Mouse (Mus musculus) CH12.LX (cell line): Measurements from ENCODE around the gene Pex13.

Experiments
- CTCF ChIP-seq, 2 experiments: IDR thresholded peaks in 1 of 2; conservative IDR thresholded peaks in 1 of 2; 2 replicates each; pipeline ENCODE4 v1.5.1; 2011 to 2012; ENCODE audit warnings: low read depth in 2 of 2, low read length in 2 of 2, improper control_type of control experiment in 1 of 2, inconsistent platforms in 1 of 2, mild to moderate bottlenecking in 1 of 2, moderate library complexity in 1 of 2
- EP300 ChIP-seq: IDR thresholded peaks from 2 replicates; pipeline ENCODE4 v1.6.1; 2011; ENCODE audit warnings: low read length, improper control_type of control experiment
- GABPA ChIP-seq: IDR thresholded peaks from 2 replicates; pipeline ENCODE4 v1.6.1; 2012; ENCODE audit warnings: low read depth, low read length, improper control_type of control experiment, inconsistent platforms; ENCODE audit not compliant: insufficient replicate concordance
- HCFC1 ChIP-seq: IDR thresholded peaks from 2 replicates; pipeline ENCODE4 v1.6.1; 2012; ENCODE audit warnings: low read depth, mild to moderate bottlenecking, inconsistent platforms, low read length, improper control_type of control experiment
- MAFK ChIP-seq: IDR thresholded peaks from 2 replicates; pipeline ENCODE4 v1.6.1; 2011; ENCODE audit warnings: low read length, improper control_type of control experiment; ENCODE audit not compliant: insufficient replicate concordance
- MAZ ChIP-seq: IDR thresholded peaks from 2 replicates; pipeline ENCODE4 v1.6.1; 2012; ENCODE audit warnings: low read depth, mild to moderate bottlenecking, inconsistent platforms, low read length, improper control_type of control experiment, moderate library complexity
- POLR2A ChIP-seq: IDR thresholded peaks from 2 replicates; pipeline ENCODE4 v1.6.1; 2011; ENCODE audit warnings: low read depth, mild to moderate bottlenecking, improper control_type of control experiment, low read length
- TBP ChIP-seq: conservative IDR thresholded peaks from 2 replicates; pipeline ENCODE4 v1.6.1; 2011; ENCODE audit warnings: low read depth, low read length, improper control_type of control experiment
- TCF12 ChIP-seq: IDR thresholded peaks from 2 replicates; pipeline ENCODE4 v1.6.1; 2014; ENCODE audit warnings: low read depth, mild to moderate bottlenecking, inconsistent platforms, low read length, improper control_type of control experiment

- TF ChIP-seq TCF12 (no peak), MAFK (no peak), CTCF (conservative IDR thresholded peaks at IDR 0.05 in 1 of 2, IDR thresholded peaks at IDR 0.05 in 1 of 2; ENCODE audit: low read depth in 2 of 2, low read length in 2 of 2) (no peak), HCFC1 (no peak), TBP (no peak), POLR2A (no peak; the same call in 1 of the 2 replicates), MAZ (no peak), EP300 (no peak), GABPA (no peak)
Observed at GRCm38 (mm10) chr11:23699414-23700095, 33.8 kb upstream of the Pex13 start.
